Mouse (Mus musculus) ES-Bruce4 (cell line): ENCODE results near the gene Sh3bgr.

ENCODE experiments used
- CTCF ChIP-seq: IDR thresholded peaks from one replicate; pipeline ENCODE4 v1.8.1; 2011; ENCODE audit warnings: low read depth, low read length
- EP300 ChIP-seq: IDR thresholded peaks from 2 replicates; pipeline ENCODE4 v1.6.1; 2011; ENCODE audit warnings: low read depth, low read length; ENCODE audit not compliant: insufficient read depth
- POLR2A ChIP-seq: IDR thresholded peaks from one replicate; pipeline ENCODE4 v1.8.1; 2011; ENCODE audit warnings: low read length; ENCODE audit not compliant: insufficient read depth

DNA sequence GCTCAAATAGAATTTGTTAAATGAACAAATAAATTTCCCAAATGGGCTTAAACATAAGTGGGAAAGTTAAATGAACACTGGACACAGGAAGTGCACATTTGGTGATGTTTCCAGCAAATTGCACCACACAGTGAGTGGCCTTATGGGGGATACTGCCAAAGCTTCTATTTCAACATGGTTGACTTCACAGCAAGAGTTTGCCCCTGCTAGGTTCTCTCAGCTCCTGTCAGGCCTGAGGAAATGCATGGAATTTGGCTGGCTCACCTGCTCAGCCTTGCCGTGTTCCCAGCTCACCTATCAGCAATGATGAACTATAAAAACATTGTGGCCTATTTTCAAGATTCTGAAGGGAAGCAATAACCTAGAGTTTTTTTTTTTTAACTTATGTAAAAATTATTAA is 39.3 kb upstream of the Sh3bgr start:
- no peak for TF ChIP-seq CTCF
- no peak for TF ChIP-seq POLR2A
- no peak for TF ChIP-seq EP300
